ENCODE assay signal across 16 mouse cellular contexts in the genomic region with DNA sequence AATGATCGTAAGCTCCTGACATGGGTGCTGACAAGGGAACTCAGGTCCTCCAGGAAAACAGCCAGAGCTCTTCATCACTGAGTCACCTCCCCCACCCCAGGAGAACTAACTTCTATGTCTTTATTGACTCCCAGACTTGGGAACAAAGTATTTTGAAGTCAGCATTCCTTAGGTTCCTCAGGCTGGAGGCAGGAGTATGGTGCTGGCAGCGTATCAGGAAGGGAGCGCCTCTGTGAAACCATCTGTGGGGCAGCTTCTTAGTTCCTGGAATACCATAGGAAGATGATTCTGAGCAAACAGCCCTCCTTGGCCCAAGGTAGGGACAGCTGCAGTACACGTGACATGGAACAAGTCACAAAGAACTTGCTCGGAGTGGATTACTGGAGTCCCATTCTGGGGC.
DNase-seq lines count a peak whose midpoint lies in the region; ATAC-seq and TF ChIP-seq lines count a peak whose summit lies in the region.
"Had no signal": no experiment of that assay in that cellular context is flagged by ENCODE, and none has a peak within 500 bp of the region (broad histone marks: within the 10 kb centered on the region; RNA-seq: fewer than 3 reads in every experiment).

No protein-coding gene starts in this region.

- H3K4me3 ChIP-seq in hindbrain, postnatal 0 days (ENCODE audit: low read length), result no peak overlapping the region
- no peak overlapping the region for H3K4me3 ChIP-seq in hindbrain, embryonic 16.5 days (ENCODE audit: low read length)
- H3K4me3 ChIP-seq: midbrain, embryonic 15.5 days; neural tube, embryonic 12.5 days had no signal

- no peak overlapping the region for H3K27ac ChIP-seq in hindbrain, postnatal 0 days
- H3K27ac ChIP-seq in hindbrain, embryonic 16.5 days (ENCODE audit: low read depth, low read length), result no peak overlapping the region
- H3K27ac ChIP-seq: hindbrain, embryonic 14.5 days; midbrain, embryonic 15.5 days; neural tube, embryonic 12.5 days had no signal

- no peak overlapping the region for H3K9ac ChIP-seq in hindbrain, postnatal 0 days (replicated peaks; ENCODE audit: low read length)
- H3K9ac ChIP-seq in hindbrain, embryonic 16.5 days (ENCODE audit: low read depth, low read length), result no peak overlapping the region
- H3K9ac ChIP-seq: forebrain, postnatal 0 days; hindbrain, embryonic 14.5 days; midbrain, embryonic 15.5 days; neural tube, embryonic 12.5 days had no signal

- WGBS in hindbrain, postnatal 0 days, result 73% methylated on average over 5 of the region's 5 CpGs
- WGBS in hindbrain, embryonic 16.5 days, result 72% methylated on average over 5 of the region's 5 CpGs

- H3K27me3 ChIP-seq in hindbrain, postnatal 0 days (ENCODE audit: insufficient read depth, low read length), result no peaks in the 10 kb centered on the region
- no peaks in the 10 kb centered on the region for H3K27me3 ChIP-seq in hindbrain, embryonic 16.5 days (replicated peaks; ENCODE audit: control insufficient read depth, insufficient read depth, low read length)
- H3K27me3 ChIP-seq: midbrain, embryonic 15.5 days; neural tube, embryonic 12.5 days had no signal

- TF ChIP-seq CTCF in hindbrain, postnatal 0 days (IDR thresholded peaks at IDR 0.05; ENCODE audit: low read depth), result no peak

- ATAC-seq in hindbrain, postnatal 0 days, result 0 out of 2 replicates have a peak, but pooled peaks have one; percentile 32
- no peak for ATAC-seq in hindbrain, embryonic 16.5 days
- ATAC-seq: forebrain, postnatal 0 days; midbrain, embryonic 15.5 days had no signal

- no peaks in the 10 kb centered on the region for H3K4me1 ChIP-seq in hindbrain, postnatal 0 days (ENCODE audit: insufficient read depth, low read length)
- H3K4me1 ChIP-seq in hindbrain, embryonic 16.5 days (ENCODE audit: control insufficient read depth, insufficient read depth, low read depth, low read length), result no peaks in the 10 kb centered on the region
- H3K4me1 ChIP-seq: midbrain, embryonic 15.5 days; neural tube, embryonic 12.5 days had no signal

- H3K9me3 ChIP-seq in hindbrain, postnatal 0 days (ENCODE audit: low read length), result no peaks in the 10 kb centered on the region
- no peaks in the 10 kb centered on the region for H3K9me3 ChIP-seq in hindbrain, embryonic 16.5 days (ENCODE audit: control insufficient read depth, low read length)
- H3K9me3 ChIP-seq: midbrain, embryonic 15.5 days; neural tube, embryonic 12.5 days had no signal

- H3K4me2 ChIP-seq in hindbrain, postnatal 0 days (ENCODE audit: low read depth, low read length), result no peak overlapping the region
- no peak overlapping the region for H3K4me2 ChIP-seq in hindbrain, embryonic 16.5 days (ENCODE audit: low read length)
- H3K4me2 ChIP-seq: hindbrain, embryonic 14.5 days; midbrain, embryonic 15.5 days; neural tube, embryonic 12.5 days had no signal

- DNase-seq in cerebellum, postnatal 10 days, result peak; percentile 10 to 13
- no peak for DNase-seq in cerebellum, postnatal 25 days
- no peak for DNase-seq in hindbrain, postnatal 0 days (ENCODE audit: low spot score)
- peak; percentile 27 for DNase-seq in kidney, adult 9 months
- peak; percentile 16 for DNase-seq in lung, postnatal 14 days
- no peak for DNase-seq in spleen, postnatal 4 days (ENCODE audit: low spot score in 2 of 2)
- DNase-seq in layer of hippocampus, adult 8-10 months (ENCODE audit: low spot score in 2 of 2), result no peak
- DNase-seq: adrenal gland, adult 2 months; cerebellum, adult 2 months; forebrain, postnatal 0 days; liver; thymus, postnatal 4 days had no signal

- no peaks in the 10 kb centered on the region for H3K36me3 ChIP-seq in hindbrain, postnatal 0 days (ENCODE audit: insufficient read depth, low read length)
- H3K36me3 ChIP-seq in hindbrain, embryonic 16.5 days (ENCODE audit: control insufficient read depth, insufficient read depth, low read length), result no peaks in the 10 kb centered on the region
- H3K36me3 ChIP-seq: midbrain, embryonic 15.5 days; neural tube, embryonic 12.5 days had no signal

Comparison
In these comparisons a context has a peak if more than half of its experiments do, and no peak if none do; other contexts are left out.
1. DNase-seq: peak in cerebellum, postnatal 10 days (2 of 2), kidney, adult 9 months (single experiment) and lung, postnatal 14 days (single experiment); none in cerebellum, postnatal 25 days (0 of 2), hindbrain, postnatal 0 days (single experiment), spleen, postnatal 4 days (0 of 2) and layer of hippocampus, adult 8-10 months (0 of 2).